Mouse (Mus musculus) left cerebral cortex, postnatal 10 days (tissue): Measurements from ENCODE around the gene Gm3404. TPM values are rescaled to one million over a fixed set of nuclear protein-coding genes. Genes with fewer than 3 reads are reported as not detected.
"Not testable (repeated sequence)": the region's sequence is repeated elsewhere in the genome, so short reads cannot be mapped to it uniquely, and the experiment has no call there.

ENCODE experiments used
- DNase-seq, 2 experiments: peaks; one replicate each; pipeline ENCODE4 v3.0.0; 2021 to 2022; ENCODE audit warnings: low spot score in 2 of 2, mixed read lengths in 1 of 2; ENCODE audit errors: extremely low spot score in 1 of 2
- intact Hi-C: fragments of 180-260 bp; cut with DNase I; formaldehyde crosslinking; loops from one replicate; pipeline ENCODE4 v1.15.1; 2025
- total RNA-seq, 2 experiments: library from RNA; stranded (reverse); gene quantifications; 2 replicates each; pipeline ENCODE4 v1.2.3; 2021

The Gm3404 gene
- not detected for total RNA-seq

DNA sequence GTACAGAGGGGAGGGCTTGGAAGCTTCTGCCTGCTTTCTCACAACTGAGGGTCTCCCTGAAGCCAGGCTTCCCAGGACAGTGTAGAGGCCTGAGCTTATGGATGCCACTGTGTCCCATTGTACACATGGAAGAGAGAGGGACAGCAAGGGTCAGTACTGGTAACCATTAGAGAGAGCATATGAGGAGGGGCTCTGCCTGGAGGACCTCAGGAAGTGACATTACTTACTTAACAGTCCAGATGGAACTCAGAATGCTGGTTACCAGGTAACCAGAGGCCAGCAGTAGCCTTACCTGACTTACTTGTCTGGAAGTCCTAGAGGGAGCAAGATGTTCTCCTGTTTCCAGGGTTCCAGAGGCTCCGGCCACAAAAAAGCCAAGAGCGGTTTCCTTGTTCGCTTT is at the start of gene Gm3404:
TSS of gene Gm3404 (plus strand) at position 301 of the 400 bp plus-strand sequence.
- DNase-seq, intact Hi-C loops: not testable (repeated sequence)

GRCm38 (mm10) chr5:146479564-146479963 is 46.0 kb upstream of the Gm3404 start:
- intact Hi-C loops, DNase-seq: not testable (repeated sequence)

- intact Hi-C loops, DNase-seq: not testable (repeated sequence)
These were observed 43.9 kb upstream of the Gm3404 start, which contains the start of gene Gm6408 for GRCm38 (mm10) chr5:146481665-146482064. Gm6408 (plus strand) TSS chr5:146481965.

DNA sequence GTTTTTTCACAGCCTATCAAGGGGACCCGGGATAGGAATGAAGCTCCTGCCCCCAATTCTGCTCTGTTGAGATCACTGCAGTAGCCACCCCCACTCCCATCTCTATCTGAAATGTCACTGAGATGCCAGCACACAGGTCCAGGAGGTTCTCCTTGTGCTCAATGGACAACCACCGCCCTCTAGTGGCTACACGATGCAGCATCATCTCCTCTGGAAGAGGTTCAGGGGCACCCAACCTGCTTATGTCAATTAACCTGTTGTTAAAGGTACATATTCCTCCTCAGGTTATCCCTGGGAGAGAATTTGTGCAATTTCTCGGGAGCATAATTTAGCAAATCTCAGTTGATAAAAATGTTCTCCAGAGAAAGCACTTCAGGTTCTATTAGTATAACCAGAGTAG is 36.6 kb upstream of the Gm3404 start:
- DNase-seq: peak in 1 of 2 experiments; percentile 28
- intact Hi-C loops: not testable (repeated sequence)

DNA sequence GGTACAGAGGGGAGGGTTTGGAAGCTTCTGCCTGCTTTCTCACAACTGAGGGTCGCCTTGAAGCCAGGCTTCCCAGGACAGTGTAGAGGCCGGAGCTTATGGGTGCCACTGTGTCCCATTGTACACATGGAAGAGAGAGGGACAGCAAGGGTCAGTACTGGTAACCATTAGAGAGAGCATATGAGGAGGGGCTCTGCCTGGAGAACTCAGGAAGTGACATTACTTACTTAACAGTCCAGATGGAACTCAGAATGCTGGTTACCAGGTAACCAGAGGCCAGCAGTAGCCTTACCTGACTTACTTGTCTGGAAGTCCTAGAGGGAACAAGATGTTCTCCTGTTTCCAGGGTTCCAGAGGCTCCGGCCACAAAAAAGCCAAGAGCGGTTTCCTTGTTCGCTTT is 34.5 kb upstream of the Gm3404 start, which contains the start of gene Gm6370:
TSS of gene Gm6370 (plus strand) at position 301 of the 400 bp plus-strand sequence.
- DNase-seq, intact Hi-C loops: not testable (repeated sequence)

DNA sequence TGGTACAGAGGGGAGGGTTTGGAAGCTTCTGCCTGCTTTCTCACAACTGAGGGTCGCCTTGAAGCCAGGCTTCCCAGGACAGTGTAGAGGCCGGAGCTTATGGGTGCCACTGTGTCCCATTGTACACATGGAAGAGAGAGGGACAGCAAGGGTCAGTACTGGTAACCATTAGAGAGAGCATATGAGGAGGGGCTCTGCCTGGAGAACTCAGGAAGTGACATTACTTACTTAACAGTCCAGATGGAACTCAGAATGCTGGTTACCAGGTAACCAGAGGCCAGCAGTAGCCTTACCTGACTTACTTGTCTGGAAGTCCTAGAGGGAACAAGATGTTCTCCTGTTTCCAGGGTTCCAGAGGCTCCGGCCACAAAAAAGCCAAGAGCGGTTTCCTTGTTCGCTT is 23.5 kb upstream of the Gm3404 start, which contains the start of gene 4930449I24Rik:
TSS of gene 4930449I24Rik (plus strand) at position 301 of the 400 bp plus-strand sequence.
- intact Hi-C loops: not testable (repeated sequence)

DNA sequence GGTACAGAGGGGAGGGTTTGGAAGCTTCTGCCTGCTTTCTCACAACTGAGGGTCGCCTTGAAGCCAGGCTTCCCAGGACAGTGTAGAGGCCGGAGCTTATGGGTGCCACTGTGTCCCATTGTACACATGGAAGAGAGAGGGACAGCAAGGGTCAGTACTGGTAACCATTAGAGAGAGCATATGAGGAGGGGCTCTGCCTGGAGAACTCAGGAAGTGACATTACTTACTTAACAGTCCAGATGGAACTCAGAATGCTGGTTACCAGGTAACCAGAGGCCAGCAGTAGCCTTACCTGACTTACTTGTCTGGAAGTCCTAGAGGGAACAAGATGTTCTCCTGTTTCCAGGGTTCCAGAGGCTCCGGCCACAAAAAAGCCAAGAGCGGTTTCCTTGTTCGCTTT is 11.8 kb upstream of the Gm3404 start, which contains the start of gene Gm3402:
TSS of gene Gm3402 (plus strand) at position 301 of the 400 bp plus-strand sequence.
- intact Hi-C loops: not testable (repeated sequence)

More for the DNA sequence above, 23.5 kb upstream of the Gm3404 start, which contains the start of gene 4930449I24Rik:
- not testable (repeated sequence) for DNase-seq

GRCm38 (mm10) chr5:146537347-146537746 is 11.7 kb downstream of the Gm3404 start, which contains the start of gene Gm3409:
Gm3409 (plus strand) TSS chr5:146537647.
- DNase-seq, intact Hi-C loops: not testable (repeated sequence)

More for the DNA sequence above, 11.8 kb upstream of the Gm3404 start, which contains the start of gene Gm3402:
- not testable (repeated sequence) for DNase-seq

DNA sequence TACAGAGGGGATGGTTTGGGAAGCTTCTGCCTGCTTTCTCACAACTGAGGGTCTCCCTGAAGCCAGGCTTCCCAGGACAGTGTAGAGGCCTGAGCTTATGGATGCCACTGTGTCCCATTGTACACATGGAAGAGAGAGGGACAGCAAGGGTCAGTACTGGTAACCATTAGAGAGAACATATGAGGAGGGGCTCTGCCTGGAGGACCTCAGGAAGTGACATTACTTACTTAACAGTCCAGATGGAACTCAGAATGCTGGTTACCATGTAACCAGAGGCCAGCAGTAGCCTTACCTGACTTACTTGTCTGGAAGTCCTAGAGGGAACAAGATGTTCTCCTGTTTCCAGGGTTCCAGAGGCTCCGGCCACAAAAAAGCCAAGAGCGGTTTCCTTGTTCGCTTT is 30.2 kb downstream of the Gm3404 start, which contains the start of gene Gm3415:
TSS of gene Gm3415 (plus strand) at position 301 of the 400 bp plus-strand sequence.
- DNase-seq, intact Hi-C loops: not testable (repeated sequence)

GRCm38 (mm10) chr5:146564259-146564658 is 38.7 kb downstream of the Gm3404 start:
- intact Hi-C loops: no loop called here
- no peak for DNase-seq

- intact Hi-C loops: no loop called here
- DNase-seq: peak in 1 of 2 experiments; percentile 30
These were observed 41.5 kb downstream of the Gm3404 start for GRCm38 (mm10) chr5:146567054-146567453.

DNA sequence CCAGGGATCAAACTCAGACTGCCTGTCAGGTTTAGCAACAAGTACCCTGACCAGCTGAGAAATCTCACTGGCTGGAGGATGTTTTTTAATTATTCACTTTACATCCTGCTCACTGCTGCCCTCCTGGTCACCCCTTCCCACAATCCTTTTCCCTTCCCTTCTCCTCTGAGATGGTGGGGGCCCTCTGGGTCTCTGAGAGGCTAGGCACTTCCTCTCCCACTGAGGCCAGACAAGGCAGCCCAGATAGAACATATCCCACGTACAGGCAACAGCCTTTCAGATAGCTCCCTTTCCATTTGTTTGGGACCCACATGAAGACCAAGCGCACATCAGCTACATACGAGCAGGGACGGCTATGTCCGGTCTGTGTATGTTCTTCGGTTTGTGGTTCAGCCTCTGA is 44.6 kb downstream of the Gm3404 start:
- DNase-seq, intact Hi-C loops: not testable (repeated sequence)

GRCm38 (mm10) chr5:146571830-146572734 is 46.5 kb downstream of the Gm3404 start:
- intact Hi-C loops: not testable (repeated sequence)

DNA sequence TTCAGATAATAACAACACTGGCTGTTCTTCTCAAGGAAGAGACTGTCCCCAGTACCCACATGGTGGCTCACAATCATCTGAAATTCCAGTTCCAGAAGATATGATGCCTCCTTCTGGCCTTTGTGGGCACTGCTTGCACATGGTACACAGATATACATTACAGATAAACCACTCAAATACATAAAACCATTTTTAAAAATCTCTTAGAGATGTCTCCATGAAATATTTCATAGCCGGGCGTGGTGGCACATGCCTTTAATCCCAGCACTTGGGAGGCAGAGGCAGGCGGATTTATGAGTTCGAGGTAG is 47.1 kb downstream of the Gm3404 start:
- intact Hi-C loops, DNase-seq: not testable (repeated sequence)

More at GRCm38 (mm10) chr5:146571830-146572734, 46.5 kb downstream of the Gm3404 start:
- DNase-seq: peak; percentile 50 to 72

GRCm38 (mm10) chr5:146576668-146577067 is 51.1 kb downstream of the Gm3404 start:
- DNase-seq: no peak
- intact Hi-C loops: no loop called here

Other genes with a start within 250 kb of the Gm3404 start
- gene Wasf3, start 140.8 kb upstream of the Gm3404 start, total RNA-seq: 10 to 100 TPM; 72.6 to 78.6 TPM
- gene Gm6408, start 43.8 kb upstream of the Gm3404 start, total RNA-seq: not detected
- gene Gm6370, start 34.4 kb upstream of the Gm3404 start, total RNA-seq: not detected
- not detected for gene 4930449I24Rik, start 23.4 kb upstream of the Gm3404 start, total RNA-seq
- not detected for gene Gm3402, start 11.7 kb upstream of the Gm3404 start, total RNA-seq
- not detected for gene Gm3409, start 11.8 kb downstream of the Gm3404 start, total RNA-seq
- not detected for gene Gm3415, start 30.3 kb downstream of the Gm3404 start, total RNA-seq
- 10 to 100 TPM; 48.5 to 58.0 TPM for gene Gpr12, start 59.4 kb downstream of the Gm3404 start, total RNA-seq